Mouse (Mus musculus) thymus, adult 2 months (tissue): ENCODE results near the gene Rab30. TPM values are rescaled to one million over a fixed set of nuclear protein-coding genes. Genes with fewer than 3 reads are reported as not detected.

Experiments
- DNase-seq: peaks from one replicate; pipeline ENCODE4 v3.0.0; 2021
- H3K27ac ChIP-seq: fragments of 200-500 bp; 2 replicates; pipeline ENCODE4 v1.5.1; 2012; ENCODE audit warnings: low read length, control low read depth; ENCODE audit not compliant: control insufficient read depth, insufficient read depth
- H3K27me3 ChIP-seq: fragments of 200-500 bp; 2 replicates; pipeline ENCODE4 v1.6.1; 2012; ENCODE audit warnings: mild to moderate bottlenecking, low read length, moderate library complexity, mixed read lengths; ENCODE audit not compliant: control insufficient read depth, insufficient read depth
- H3K36me3 ChIP-seq: fragments of 200-500 bp; 2 replicates; pipeline ENCODE4 v1.6.1; 2012; ENCODE audit warnings: mild to moderate bottlenecking, low read length, moderate library complexity; ENCODE audit not compliant: control insufficient read depth, insufficient read depth
- H3K4me1 ChIP-seq: fragments of 200-500 bp; replicated peaks from 2 replicates; pipeline ENCODE4 v1.6.1; 2012; ENCODE audit warnings: low read length; ENCODE audit not compliant: control insufficient read depth, insufficient read depth
- H3K4me3 ChIP-seq: fragments of 200-500 bp; 2 replicates; pipeline ENCODE4 v1.5.1; 2012; ENCODE audit warnings: mild to moderate bottlenecking, low read length, control low read depth, moderate library complexity; ENCODE audit not compliant: control insufficient read depth, insufficient read depth
- CTCF ChIP-seq: fragments of 200-500 bp; IDR thresholded peaks from 2 replicates; pipeline ENCODE4 v1.5.1; 2012; ENCODE audit warnings: mild to moderate bottlenecking, control low read depth, low read length, moderate library complexity, borderline replicate concordance; ENCODE audit not compliant: control insufficient read depth, poor library complexity, insufficient read depth; ENCODE audit errors: extremely low read depth
- POLR2A ChIP-seq: fragments of 200-500 bp; IDR thresholded peaks from 2 replicates; pipeline ENCODE4 v1.6.1; 2012; ENCODE audit warnings: mild to moderate bottlenecking, low read length, control low read depth, moderate library complexity; ENCODE audit not compliant: control insufficient read depth, poor library complexity, insufficient read depth; ENCODE audit errors: extremely low read depth
- WGBS: fragments of 180-500 bp; shearing (Covaris S2); methylation state at CpG from one replicate; pipeline ENCODE4 v1.1.7; 2018; 5-methylcytosine and 5-hydroxymethylcytosine counted together
- polyA plus RNA-seq: library from polyadenylated mRNA; depleted of rRNA; stranded (reverse); fragments of >200 nt; gene quantifications from 2 replicates; pipeline ENCODE4 v1.2.3, GENCODE M21; 2012; rRNA removed

The Rab30 gene
- 1.1 and 1.2 TPM in 2 replicates for polyA plus RNA-seq

- Histone ChIP-seq H3K27me3 (peaks cover 10% of the 10 kb centered on the region), H3K4me1 (peaks cover 5% of the 10 kb centered on the region), H3K4me3 (peak within 1 kb of the TSS; percentile 71), H3K27ac (peak within 1 kb of the TSS; percentile 66), H3K36me3 (peaks cover 5% of the 10 kb centered on the region; the same call in 1 of the 2 replicates)
- peak; percentile 84 for TF ChIP-seq POLR2A
- TF ChIP-seq CTCF = peak; percentile 55; the same call in 1 of the 2 replicates
- peak; percentile 88 for DNase-seq
- under 1% methylated on average over 38 of the region's 38 CpGs for WGBS
Observed at GRCm38 (mm10) chr7:92741152-92741860, at the start of gene Rab30. TSS of gene Rab30 (plus strand) at chr7:92741603.

GRCm38 (mm10) chr7:92696395-92696794, 45.0 kb upstream of the Rab30 start:
- 97% methylated on average over 3 of the region's 3 CpGs for WGBS
- DNase-seq = no peak
- Histone ChIP-seq H3K27me3 (no peaks in the 10 kb centered on the region), H3K36me3 (no peaks in the 10 kb centered on the region), H3K4me1 (no peaks in the 10 kb centered on the region), H3K27ac (no peak overlapping the region), H3K4me3 (no peak overlapping the region)
- no peak for TF ChIP-seq CTCF
- TF ChIP-seq POLR2A = no peak

- DNase-seq = no peak
- Histone ChIP-seq H3K27me3 (no peaks in the 10 kb centered on the region), H3K4me3 (no peak overlapping the region), H3K36me3 (no peaks in the 10 kb centered on the region), H3K27ac (no peak overlapping the region), H3K4me1 (no peaks in the 10 kb centered on the region)
- 66% methylated on average over 5 of the region's 5 CpGs for WGBS
- TF ChIP-seq POLR2A (no peak), CTCF (no peak)
Observed at GRCm38 (mm10) chr7:92698770-92699169, 42.6 kb upstream of the Rab30 start.

GRCm38 (mm10) chr7:92703661-92704060, 37.7 kb upstream of the Rab30 start:
- Histone ChIP-seq H3K4me3 (no peak overlapping the region), H3K4me1 (no peaks in the 10 kb centered on the region), H3K27ac (no peak overlapping the region), H3K27me3 (no peaks in the 10 kb centered on the region), H3K36me3 (no peaks in the 10 kb centered on the region)
- TF ChIP-seq CTCF = no peak
- TF ChIP-seq POLR2A = no peak
- DNase-seq = no peak
- WGBS = 87% methylated on average over 1 of the region's 1 CpGs

- H3K27me3 ChIP-seq = no peaks in the 10 kb centered on the region
- 88% methylated on average over 2 of the region's 2 CpGs for WGBS
- TF ChIP-seq CTCF = no peak
- no peak for TF ChIP-seq POLR2A
- H3K4me1 ChIP-seq = no peaks in the 10 kb centered on the region
- H3K36me3 ChIP-seq = no peaks in the 10 kb centered on the region
- no peak overlapping the region for H3K27ac ChIP-seq
- no peak for DNase-seq
- H3K4me3 ChIP-seq = no peak overlapping the region
Observed at GRCm38 (mm10) chr7:92705534-92705933, 35.9 kb upstream of the Rab30 start.

- 88% methylated on average over 12 of the region's 12 CpGs for WGBS
- Histone ChIP-seq H3K4me3 (no peak overlapping the region), H3K36me3 (no peaks in the 10 kb centered on the region), H3K4me1 (no peaks in the 10 kb centered on the region), H3K27me3 (no peaks in the 10 kb centered on the region), H3K27ac (no peak overlapping the region)
- TF ChIP-seq POLR2A (no peak), CTCF (no peak)
- no peak for DNase-seq
Observed at GRCm38 (mm10) chr7:92706711-92707110, 34.7 kb upstream of the Rab30 start.
